Mouse (Mus musculus): ENCODE results near the gene Acot10.
"Not testable (repeated sequence)": the region's sequence is repeated elsewhere in the genome, so short reads cannot be mapped to it uniquely, and the experiment has no call there.

Gene Acot10

DNA sequence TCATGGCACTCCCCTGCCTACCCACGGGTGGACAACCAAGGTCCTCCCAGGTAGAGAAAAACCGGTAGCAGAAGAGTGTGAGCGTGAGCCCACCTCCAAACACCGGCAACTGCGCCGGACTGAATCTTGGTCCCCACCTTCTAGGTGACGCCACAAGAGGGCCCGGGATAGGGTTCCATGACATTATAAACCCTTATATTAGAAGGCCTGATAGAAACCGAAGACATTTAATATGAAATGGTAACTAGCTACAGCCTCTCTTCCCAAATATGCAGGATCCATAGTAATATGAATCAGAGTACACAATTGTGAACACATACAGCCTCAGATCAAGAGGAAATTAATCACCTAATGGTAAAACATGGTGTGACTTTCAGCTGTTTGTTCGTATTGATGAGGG is at the start of gene Acot10:
TSS of gene Acot10 (minus strand) at position 101 of the 400 bp plus-strand sequence.
- no peak for DNase-seq

GRCm38 (mm10) chr15:20711859-20712258 is 45.3 kb upstream of the Acot10 start:
- DNase-seq = no peak

DNA sequence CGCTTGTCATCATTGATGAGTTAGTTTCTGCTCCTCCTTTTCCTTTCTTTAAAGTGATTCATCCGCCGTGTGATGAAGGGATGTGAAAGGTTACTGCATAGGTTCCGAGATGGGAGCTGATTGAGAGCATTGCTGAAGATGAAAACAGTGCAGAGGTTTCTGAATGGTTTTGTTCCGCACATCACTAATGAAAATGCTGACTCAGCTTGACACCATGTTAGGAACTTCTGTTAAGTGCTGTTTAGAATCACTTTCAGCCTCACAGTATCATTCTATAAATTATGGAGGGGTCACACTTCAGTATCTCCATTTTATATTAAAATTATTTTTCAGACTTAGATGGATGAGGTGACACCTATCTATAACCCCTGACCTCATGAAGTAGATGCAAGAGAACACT is 29.7 kb upstream of the Acot10 start:
- DNase-seq = no peak

GRCm38 (mm10) chr15:20684200-20684599 is 17.6 kb upstream of the Acot10 start:
- no peak for DNase-seq

DNA sequence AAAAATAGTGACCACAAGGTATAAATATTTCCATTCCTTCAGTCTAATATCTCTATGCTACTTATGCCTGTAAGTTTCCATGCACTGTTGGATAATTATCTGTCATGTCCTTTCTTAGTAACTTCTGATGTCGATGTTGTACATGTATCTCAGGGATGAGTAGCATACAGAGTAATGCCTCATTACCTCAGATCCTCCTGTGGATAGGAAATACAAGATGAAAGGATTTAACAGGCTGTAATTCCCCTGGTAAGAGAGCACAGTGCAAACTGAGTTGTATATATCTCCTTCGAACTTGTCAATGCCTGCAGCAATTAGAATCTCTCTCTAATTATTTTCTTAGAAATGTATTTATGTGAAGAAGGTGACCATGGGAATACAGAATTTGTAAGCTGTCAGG is 16.2 kb upstream of the Acot10 start:
- DNase-seq = no peak

DNA sequence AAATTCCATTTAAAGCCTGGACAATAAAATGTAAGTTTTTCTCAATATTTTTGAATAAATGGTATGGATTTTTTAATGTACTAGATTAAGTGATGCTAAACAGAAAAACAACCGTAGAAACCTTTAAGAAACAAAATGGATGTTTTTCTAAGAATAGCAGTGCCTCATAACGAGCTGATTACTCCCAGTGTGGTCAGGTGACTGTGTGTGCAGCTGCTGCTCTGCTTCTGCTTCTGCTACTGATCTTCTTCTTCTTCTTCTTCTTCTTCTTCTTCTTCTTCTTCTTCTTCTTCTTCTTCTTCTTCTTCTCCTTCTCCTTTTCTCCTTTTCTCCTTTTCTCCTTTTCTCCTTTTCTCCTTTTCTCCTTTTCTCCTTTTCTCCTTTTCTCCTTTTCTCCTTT is 3.0 kb upstream of the Acot10 start:
- DNase-seq = not testable (repeated sequence)

- no peak for DNase-seq
These were observed 1.4 kb upstream of the Acot10 start for GRCm38 (mm10) chr15:20667989-20668388.

GRCm38 (mm10) chr15:20667350-20667749 is 800 bp upstream of the Acot10 start:
- DNase-seq = peak in 1 of 2 experiments; percentile 8

DNA sequence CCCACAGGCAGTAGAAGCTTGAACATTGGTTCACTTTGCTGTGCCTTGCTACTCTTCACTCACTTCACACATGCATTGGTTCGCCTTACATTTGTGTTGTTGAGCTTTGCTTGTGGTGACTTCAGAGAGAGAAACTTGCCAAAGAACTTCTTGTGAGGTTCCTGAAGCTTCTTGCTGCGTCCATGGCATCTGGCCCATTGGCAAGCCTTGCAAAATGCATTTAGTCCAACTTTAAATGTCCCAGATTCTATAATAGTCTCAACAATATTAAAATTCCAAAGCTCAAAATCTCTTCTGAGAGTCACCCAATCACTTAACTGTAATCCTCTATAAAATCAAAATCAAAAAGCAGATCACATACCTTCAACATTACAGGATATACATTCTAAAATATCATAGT is 6.3 kb downstream of the Acot10 start:
- DNase-seq = no peak

- no peak for DNase-seq
These were observed 23.6 kb downstream of the Acot10 start for GRCm38 (mm10) chr15:20642905-20643414.

DNA sequence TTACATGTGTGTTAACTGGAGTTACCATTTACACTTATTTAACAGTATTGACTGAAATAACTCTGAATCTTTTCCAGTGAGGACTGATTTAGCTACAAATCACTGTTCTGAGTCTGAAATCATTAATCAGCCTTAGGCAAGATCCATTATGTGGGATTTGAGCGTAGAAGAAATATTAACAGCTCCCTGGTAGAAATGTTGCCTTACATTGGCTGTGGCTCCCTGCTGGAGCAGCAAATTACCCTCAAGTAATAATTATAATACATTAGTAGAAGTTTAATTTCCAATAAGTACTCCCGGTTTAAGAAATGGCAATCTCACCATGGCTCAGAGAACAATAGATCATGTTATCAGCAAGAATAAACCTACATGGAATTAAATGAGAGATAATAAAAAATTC is 27.4 kb downstream of the Acot10 start:
- no peak for DNase-seq

DNA sequence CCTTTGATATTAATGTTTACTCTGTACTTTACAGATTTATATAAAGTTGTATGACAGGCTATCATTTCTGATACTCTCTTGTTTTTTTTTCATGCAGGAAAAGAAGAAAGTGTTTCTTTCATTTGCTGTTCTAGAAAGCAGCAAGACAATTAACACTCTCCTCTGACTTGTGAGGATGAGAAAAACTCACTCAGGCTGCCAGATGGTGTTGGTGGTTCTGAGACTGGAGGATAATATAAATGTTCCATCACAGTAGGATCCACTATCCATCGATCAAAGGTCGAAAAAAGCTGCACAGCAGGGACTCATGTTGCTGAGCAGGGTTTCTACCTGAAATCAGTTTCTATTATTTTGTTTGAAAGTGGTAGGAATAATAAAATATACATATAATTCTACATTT is 32.0 kb downstream of the Acot10 start:
- no peak for DNase-seq
